Mouse (Mus musculus): ENCODE measurements around the gene Fscn1. TPM values are rescaled to one million over a fixed set of nuclear protein-coding genes. Genes with fewer than 3 reads are reported as not detected.
A peak's percentile ranks its signal among the peaks of the same experiment; 100 is the strongest.

Fscn1 gene
- polyA plus RNA-seq, 1 experiment, result not detected

- no peak overlapping the region for H3K4me3 ChIP-seq (ENCODE audit: insufficient read depth, low read depth, low read length)
- TF ChIP-seq CTCF (IDR thresholded peaks at IDR 0.05; ENCODE audit: insufficient read depth, low read depth, low read length) (no peak), POLR2A (IDR thresholded peaks at IDR 0.05; ENCODE audit: insufficient read depth, low read depth, low read length) (no peak)
- 63% methylated on average over 4 of the region's 4 CpGs for WGBS
- peaks cover 20% of the 10 kb centered on the region for H3K4me1 ChIP-seq (ENCODE audit: control insufficient read depth, insufficient read depth, low read length)
- H3K27ac ChIP-seq (ENCODE audit: insufficient read depth, low read depth, low read length), result no peak overlapping the region
Measured at GRCm38 (mm10) chr5:143000091-143000490, 39.9 kb downstream of the Fscn1 start.

- peaks cover 20% of the 10 kb centered on the region for H3K4me1 ChIP-seq (ENCODE audit: control insufficient read depth, insufficient read depth, low read length)
- TF ChIP-seq POLR2A (IDR thresholded peaks at IDR 0.05; ENCODE audit: insufficient read depth, low read depth, low read length), result no peak
- no peak overlapping the region for H3K4me3 ChIP-seq (ENCODE audit: insufficient read depth, low read depth, low read length)
- WGBS, result 57% methylated on average over 9 of the region's 9 CpGs
- H3K27ac ChIP-seq (ENCODE audit: insufficient read depth, low read depth, low read length), result peak overlapping the region; percentile 10
Measured at GRCm38 (mm10) chr5:143000654-143001500, 40.7 kb downstream of the Fscn1 start.

- no peak for TF ChIP-seq POLR2A (IDR thresholded peaks at IDR 0.05; ENCODE audit: insufficient read depth, low read depth, low read length)
- TF ChIP-seq CTCF (IDR thresholded peaks at IDR 0.05; ENCODE audit: insufficient read depth, low read depth, low read length), result no peak
- peaks cover 6% of the 10 kb centered on the region for H3K4me1 ChIP-seq (ENCODE audit: control insufficient read depth, insufficient read depth, low read length)
- WGBS, result 19% methylated on average over 11 of the region's 11 CpGs
- peak overlapping the region; percentile 84 for H3K27ac ChIP-seq (ENCODE audit: insufficient read depth, low read depth, low read length)
- peak overlapping the region; percentile 18; the same call in 1 of the 2 replicates for H3K4me3 ChIP-seq (ENCODE audit: insufficient read depth, low read depth, low read length)
Measured at GRCm38 (mm10) chr5:143009383-143009782, 49.2 kb downstream of the Fscn1 start.

- Histone ChIP-seq H3K27ac (ENCODE audit: insufficient read depth, low read depth, low read length) (no peak overlapping the region), H3K4me3 (ENCODE audit: insufficient read depth, low read depth, low read length) (no peak overlapping the region), H3K4me1 (ENCODE audit: control insufficient read depth, insufficient read depth, low read length) (no peaks in the 10 kb centered on the region)
- WGBS, result 82% methylated on average over 5 of the region's 5 CpGs
- TF ChIP-seq POLR2A (IDR thresholded peaks at IDR 0.05; ENCODE audit: insufficient read depth, low read depth, low read length) (no peak), CTCF (IDR thresholded peaks at IDR 0.05; ENCODE audit: insufficient read depth, low read depth, low read length) (no peak)
Measured at GRCm38 (mm10) chr5:143017401-143017800, 57.3 kb downstream of the Fscn1 start.

Other genes with a start within 250 kb of the Fscn1 start
- gene Tnrc18, start 142.7 kb upstream of the Fscn1 start, polyA plus RNA-seq (2012; ENCODE audit: insufficient read depth, insufficient read length, low replicate concordance, missing spikeins), result not detected in 2 replicates
- gene Fbxl18, start 64.9 kb upstream of the Fscn1 start, polyA plus RNA-seq (2012; ENCODE audit: insufficient read depth, insufficient read length, low replicate concordance, missing spikeins), result not detected in 2 replicates
- gene Actb, start 53.6 kb upstream of the Fscn1 start, polyA plus RNA-seq (2012; ENCODE audit: insufficient read depth, insufficient read length, low replicate concordance, missing spikeins), result 1,129 and 2,319 TPM in 2 replicates
- gene Rnf216, start 152.7 kb downstream of the Fscn1 start, polyA plus RNA-seq (2012; ENCODE audit: insufficient read depth, insufficient read length, low replicate concordance, missing spikeins), result not detected in 2 replicates
- not detected in 2 replicates for gene Olfr718-ps1, start 187.2 kb downstream of the Fscn1 start, polyA plus RNA-seq (2012; ENCODE audit: insufficient read depth, insufficient read length, low replicate concordance, missing spikeins)
- gene Rbak, start 220.4 kb downstream of the Fscn1 start, polyA plus RNA-seq (2012; ENCODE audit: insufficient read depth, insufficient read length, low replicate concordance, missing spikeins), result not detected in 2 replicates
- not detected in 2 replicates for gene Spdye4b, start 220.7 kb downstream of the Fscn1 start, polyA plus RNA-seq (2012; ENCODE audit: insufficient read depth, insufficient read length, low replicate concordance, missing spikeins)

Measured in olfactory bulb, adult 2 months (tissue).